Mouse (Mus musculus): ENCODE measurements at regions not wholly inside any gene's neighbourhood (a gene's known extent, or its start where the extent isn't known, plus 50 kb on each side); places are given as distances from the start of the nearest gene placed in this dataset.
"Not testable (repeated sequence)": the region's sequence is repeated elsewhere in the genome, so short reads cannot be mapped to it uniquely, and the experiment has no call there.

- H3K27ac ChIP-seq: no peak overlapping the region
- no peaks in the 10 kb centered on the region for H3K27me3 ChIP-seq (replicated peaks)
- no peaks in the 10 kb centered on the region for H3K9me3 ChIP-seq
- H3K4me3 ChIP-seq: no peak overlapping the region
- peaks cover 10% of the 10 kb centered on the region for H3K4me1 ChIP-seq
- no peak for ATAC-seq (ENCODE audit: low FRiP score, low read depth)
- no peak overlapping the region for H3K4me2 ChIP-seq (replicated peaks)
- no peak overlapping the region for H3K9ac ChIP-seq
- H3K36me3 ChIP-seq: no peaks in the 10 kb centered on the region
- 76% methylated on average over 5 of the region's 5 CpGs for WGBS
Observed at GRCm38 (mm10) chr16:77787025-77787424, 185.1 kb upstream of the Gm11146 start.

GRCm38 (mm10) chr16:77779019-77779418, 177.1 kb upstream of the Gm11146 start:
- 71% methylated on average over 1 of the region's 1 CpGs for WGBS
- no peaks in the 10 kb centered on the region for H3K27me3 ChIP-seq (replicated peaks)
- no peak overlapping the region for H3K4me2 ChIP-seq (replicated peaks)
- H3K4me3 ChIP-seq: no peak overlapping the region
- no peak overlapping the region for H3K9ac ChIP-seq
- no peak for ATAC-seq (ENCODE audit: low FRiP score, low read depth)
- no peaks in the 10 kb centered on the region for H3K36me3 ChIP-seq
- H3K4me1 ChIP-seq: no peaks in the 10 kb centered on the region
- no peak overlapping the region for H3K27ac ChIP-seq
- H3K9me3 ChIP-seq: no peaks in the 10 kb centered on the region

GRCm38 (mm10) chr16:77772075-77772474, 170.2 kb upstream of the Gm11146 start:
- WGBS: 81% methylated on average over 3 of the region's 3 CpGs
- H3K36me3 ChIP-seq: no peaks in the 10 kb centered on the region
- no peak overlapping the region for H3K27ac ChIP-seq
- no peaks in the 10 kb centered on the region for H3K9me3 ChIP-seq
- no peaks in the 10 kb centered on the region for H3K27me3 ChIP-seq (replicated peaks)
- H3K4me1 ChIP-seq: no peaks in the 10 kb centered on the region
- H3K9ac ChIP-seq: no peak overlapping the region
- no peak overlapping the region for H3K4me3 ChIP-seq
- ATAC-seq (ENCODE audit: low FRiP score, low read depth): no peak
- H3K4me2 ChIP-seq (replicated peaks): no peak overlapping the region

GRCm38 (mm10) chr16:77760926-77761347, 159.0 kb upstream of the Gm11146 start:
- Histone ChIP-seq H3K36me3 (no peaks in the 10 kb centered on the region), H3K4me1 (peaks cover 10% of the 10 kb centered on the region; the same call in 1 of the 2 replicates), H3K27ac (no peak overlapping the region), H3K27me3 (replicated peaks) (no peaks in the 10 kb centered on the region), H3K9me3 (no peaks in the 10 kb centered on the region), H3K4me2 (replicated peaks) (no peak overlapping the region), H3K9ac (no peak overlapping the region), H3K4me3 (no peak overlapping the region)
- WGBS: 83% methylated on average over 4 of the region's 4 CpGs
- no peak for ATAC-seq (ENCODE audit: low FRiP score, low read depth)

GRCm38 (mm10) chr16:77760479-77760878, 158.6 kb upstream of the Gm11146 start:
- Histone ChIP-seq H3K4me1 (peaks cover 10% of the 10 kb centered on the region; the same call in 1 of the 2 replicates), H3K36me3 (no peaks in the 10 kb centered on the region), H3K4me3 (no peak overlapping the region), H3K27me3 (replicated peaks) (no peaks in the 10 kb centered on the region), H3K9ac (no peak overlapping the region), H3K9me3 (no peaks in the 10 kb centered on the region), H3K4me2 (replicated peaks) (peak overlapping the region; percentile 33), H3K27ac (peak overlapping the region; percentile 62; the same call in 1 of the 2 replicates)
- 83% methylated on average over 4 of the region's 4 CpGs for WGBS
- ATAC-seq (ENCODE audit: low FRiP score, low read depth): peak; percentile 29; the same call in 1 of the 2 replicates

GRCm38 (mm10) chr16:77759997-77760396, 158.1 kb upstream of the Gm11146 start:
- WGBS: 48% methylated on average over 10 of the region's 10 CpGs
- ATAC-seq (ENCODE audit: low FRiP score, low read depth): peak; percentile 85
- Histone ChIP-seq H3K9ac (no peak overlapping the region), H3K27me3 (replicated peaks) (no peaks in the 10 kb centered on the region), H3K4me3 (no peak overlapping the region), H3K9me3 (no peaks in the 10 kb centered on the region), H3K36me3 (no peaks in the 10 kb centered on the region), H3K27ac (peak overlapping the region; percentile 62; the same call in 1 of the 2 replicates), H3K4me1 (peaks cover 10% of the 10 kb centered on the region; the same call in 1 of the 2 replicates), H3K4me2 (replicated peaks) (peak overlapping the region; percentile 33)

GRCm38 (mm10) chr16:77754882-77755281, 153.0 kb upstream of the Gm11146 start:
- no peak overlapping the region for H3K27ac ChIP-seq
- no peak overlapping the region for H3K4me2 ChIP-seq (replicated peaks)
- H3K4me1 ChIP-seq: 0 out of 2 replicates have a peak, but pooled peaks cover 1% of the 10 kb centered on the region
- WGBS: 89% methylated on average over 6 of the region's 6 CpGs
- no peak overlapping the region for H3K4me3 ChIP-seq
- H3K9ac ChIP-seq: no peak overlapping the region
- H3K36me3 ChIP-seq: no peaks in the 10 kb centered on the region
- H3K9me3 ChIP-seq: no peaks in the 10 kb centered on the region
- H3K27me3 ChIP-seq (replicated peaks): no peaks in the 10 kb centered on the region
- no peak for ATAC-seq (ENCODE audit: low FRiP score, low read depth)

GRCm38 (mm10) chr16:77749474-77749873, 147.6 kb upstream of the Gm11146 start:
- Histone ChIP-seq H3K4me1 (no peaks in the 10 kb centered on the region), H3K9me3 (no peaks in the 10 kb centered on the region), H3K36me3 (no peaks in the 10 kb centered on the region), H3K27me3 (replicated peaks) (no peaks in the 10 kb centered on the region), H3K4me2 (replicated peaks) (no peak overlapping the region), H3K9ac (no peak overlapping the region), H3K27ac (no peak overlapping the region), H3K4me3 (no peak overlapping the region)
- ATAC-seq (ENCODE audit: low FRiP score, low read depth): no peak
- WGBS: 86% methylated on average over 2 of the region's 2 CpGs

- no peak for ATAC-seq (ENCODE audit: low FRiP score, low read depth)
- Histone ChIP-seq H3K4me1 (no peaks in the 10 kb centered on the region), H3K36me3 (no peaks in the 10 kb centered on the region), H3K27me3 (replicated peaks) (no peaks in the 10 kb centered on the region), H3K4me2 (replicated peaks) (no peak overlapping the region), H3K9me3 (no peaks in the 10 kb centered on the region), H3K27ac (no peak overlapping the region), H3K9ac (no peak overlapping the region), H3K4me3 (no peak overlapping the region)
- 86% methylated on average over 6 of the region's 6 CpGs for WGBS
Observed at GRCm38 (mm10) chr16:77743838-77744237, 141.9 kb upstream of the Gm11146 start.

GRCm38 (mm10) chr16:77738821-77739220, 136.9 kb upstream of the Gm11146 start:
- 66% methylated on average over 1 of the region's 1 CpGs for WGBS
- ATAC-seq (ENCODE audit: low FRiP score, low read depth): no peak

GRCm38 (mm10) chr16:77719377-77719776, 117.5 kb upstream of the Gm11146 start:
- no peak overlapping the region for H3K9ac ChIP-seq
- no peaks in the 10 kb centered on the region for H3K27me3 ChIP-seq (replicated peaks)
- no peaks in the 10 kb centered on the region for H3K4me1 ChIP-seq
- H3K4me2 ChIP-seq (replicated peaks): no peak overlapping the region
- H3K9me3 ChIP-seq: no peaks in the 10 kb centered on the region
- WGBS: 87% methylated on average over 2 of the region's 2 CpGs
- H3K27ac ChIP-seq: no peak overlapping the region
- no peaks in the 10 kb centered on the region for H3K36me3 ChIP-seq
- ATAC-seq (ENCODE audit: low FRiP score, low read depth): no peak
- H3K4me3 ChIP-seq: no peak overlapping the region

More at GRCm38 (mm10) chr16:77738821-77739220, 136.9 kb upstream of the Gm11146 start:
- Histone ChIP-seq H3K9me3 (no peaks in the 10 kb centered on the region), H3K9ac (no peak overlapping the region), H3K27me3 (replicated peaks) (no peaks in the 10 kb centered on the region), H3K4me2 (replicated peaks) (no peak overlapping the region), H3K36me3 (no peaks in the 10 kb centered on the region), H3K4me1 (no peaks in the 10 kb centered on the region), H3K4me3 (no peak overlapping the region), H3K27ac (no peak overlapping the region)

GRCm38 (mm10) chr16:77717766-77718165, 115.9 kb upstream of the Gm11146 start:
- H3K27me3 ChIP-seq (replicated peaks); ATAC-seq (ENCODE audit: low FRiP score, low read depth); H3K4me3 ChIP-seq; H3K36me3 ChIP-seq; H3K9ac ChIP-seq; H3K9me3 ChIP-seq; H3K4me1 ChIP-seq; H3K4me2 ChIP-seq (replicated peaks); H3K27ac ChIP-seq: not testable (repeated sequence)
- 93% methylated on average over 3 of the region's 3 CpGs for WGBS

- ATAC-seq (ENCODE audit: low FRiP score, low read depth): no peak
- Histone ChIP-seq H3K9ac (no peak overlapping the region), H3K27ac (no peak overlapping the region), H3K36me3 (no peaks in the 10 kb centered on the region), H3K4me3 (no peak overlapping the region), H3K27me3 (replicated peaks) (no peaks in the 10 kb centered on the region), H3K4me1 (no peaks in the 10 kb centered on the region), H3K4me2 (replicated peaks) (no peak overlapping the region), H3K9me3 (no peaks in the 10 kb centered on the region)
- 91% methylated on average over 6 of the region's 6 CpGs for WGBS
Observed at GRCm38 (mm10) chr16:77704726-77705125, 102.8 kb upstream of the Gm11146 start.
